Mouse (Mus musculus): ENCODE measurements around the gene Dnajc4. TPM values are rescaled to one million over a fixed set of nuclear protein-coding genes. Genes with fewer than 3 reads are reported as not detected.

Dnajc4 gene
- polyA plus RNA-seq, 1 experiment = 20.6 TPM

- Histone ChIP-seq H3K4me3 (replicated peaks) (peak overlapping the region; percentile 98), H3K27me3 (replicated peaks) (peaks cover 6% of the 10 kb centered on the region), H3K4me1 (peaks cover 56% of the 10 kb centered on the region), H3K9me3 (no peaks in the 10 kb centered on the region), H3K36me3 (replicated peaks; ENCODE audit: low read length) (peaks cover 43% of the 10 kb centered on the region)
- TF ChIP-seq GATA1 (IDR thresholded peaks at IDR 0.05; ENCODE audit: borderline replicate concordance, low read length) (no peak), FLI1 (IDR thresholded peaks at IDR 0.05; ENCODE audit: low read length) (no peak)
Measured at GRCm38 (mm10) chr19:6940396-6941351, 51.7 kb downstream of the Dnajc4 start.

GRCm38 (mm10) chr19:6939106-6940002 is 53.0 kb downstream of the Dnajc4 start:
- H3K36me3 ChIP-seq (replicated peaks; ENCODE audit: low read length) = peaks cover 35% of the 10 kb centered on the region
- H3K4me1 ChIP-seq = peaks cover 49% of the 10 kb centered on the region
- TF ChIP-seq FLI1 (IDR thresholded peaks at IDR 0.05; ENCODE audit: low read length) (no peak), GATA1 (IDR thresholded peaks at IDR 0.05; ENCODE audit: borderline replicate concordance, low read length) (no peak)
- H3K9me3 ChIP-seq = no peaks in the 10 kb centered on the region
- H3K27me3 ChIP-seq (replicated peaks) = peaks cover 18% of the 10 kb centered on the region
- H3K4me3 ChIP-seq (replicated peaks) = peak overlapping the region; percentile 50

Other genes with a start within 250 kb of the Dnajc4 start
- 32.8 and 44.2 TPM in 2 replicates for gene Rps6ka4, start 151.9 kb downstream of the Dnajc4 start, polyA plus RNA-seq (2012; ENCODE audit: insufficient read depth, low replicate concordance)
- gene Ccdc88b, start 134.4 kb downstream of the Dnajc4 start, polyA plus RNA-seq (2012; ENCODE audit: insufficient read depth, low replicate concordance) = 22.9 and 55.2 TPM in 2 replicates
- 107 and 147 TPM in 2 replicates for gene Trmt112, start 82.9 kb downstream of the Dnajc4 start, polyA plus RNA-seq (2012; ENCODE audit: insufficient read depth, low replicate concordance)
- 209 and 955 TPM in 2 replicates for gene Prdx5, start 82.5 kb downstream of the Dnajc4 start, polyA plus RNA-seq (2012; ENCODE audit: insufficient read depth, low replicate concordance)
- gene Esrra, start 70.8 kb downstream of the Dnajc4 start, polyA plus RNA-seq (2012; ENCODE audit: insufficient read depth, low replicate concordance) = 56.1 and 76.3 TPM in 2 replicates
- gene Catsperz, start 67.2 kb downstream of the Dnajc4 start, polyA plus RNA-seq (2012; ENCODE audit: insufficient read depth, low replicate concordance) = 0.83 TPM in 1 of 2 replicates, not detected in the other
- gene Kcnk4, start 58.1 kb downstream of the Dnajc4 start, polyA plus RNA-seq (2012; ENCODE audit: insufficient read depth, low replicate concordance) = 0.08 TPM in 1 of 2 replicates, not detected in the other
- 108 and 197 TPM in 2 replicates for gene Bad, start 50.7 kb downstream of the Dnajc4 start, polyA plus RNA-seq (2012; ENCODE audit: insufficient read depth, low replicate concordance)
- gene Gpr137, start 50.1 kb downstream of the Dnajc4 start, polyA plus RNA-seq (2012; ENCODE audit: insufficient read depth, low replicate concordance) = 112 and 118 TPM in 2 replicates
- gene Ppp1r14b, start 17.6 kb downstream of the Dnajc4 start, polyA plus RNA-seq (2012; ENCODE audit: insufficient read depth, low replicate concordance) = 310 and 626 TPM in 2 replicates
- 39.2 and 49.3 TPM in 2 replicates for gene Plcb3, start 16.1 kb downstream of the Dnajc4 start, polyA plus RNA-seq (2012; ENCODE audit: insufficient read depth, low replicate concordance)
- gene Fkbp2, start 12.1 kb downstream of the Dnajc4 start, polyA plus RNA-seq (2012; ENCODE audit: insufficient read depth, low replicate concordance) = 154 and 460 TPM in 2 replicates
- 68.5 and 73.8 TPM in 2 replicates for gene Vegfb, start 4.9 kb downstream of the Dnajc4 start, polyA plus RNA-seq (2012; ENCODE audit: insufficient read depth, low replicate concordance)
- gene Nudt22, start 3.5 kb upstream of the Dnajc4 start, polyA plus RNA-seq (2012; ENCODE audit: insufficient read depth, low replicate concordance) = 6.7 and 9.1 TPM in 2 replicates
- 0.57 TPM in 1 of 2 replicates, not detected in the other for gene Trpt1, start 3.6 kb upstream of the Dnajc4 start, polyA plus RNA-seq (2012; ENCODE audit: insufficient read depth, low replicate concordance)
- 5,058 and 7,219 TPM in 2 replicates for gene Fermt3, start 26.9 kb upstream of the Dnajc4 start, polyA plus RNA-seq (2012; ENCODE audit: insufficient read depth, low replicate concordance)
- 29.9 and 116 TPM in 2 replicates for gene Stip1, start 47.4 kb upstream of the Dnajc4 start, polyA plus RNA-seq (2012; ENCODE audit: insufficient read depth, low replicate concordance)
- gene Macrod1, start 64.2 kb upstream of the Dnajc4 start, polyA plus RNA-seq (2012; ENCODE audit: insufficient read depth, low replicate concordance) = 9.2 and 14.0 TPM in 2 replicates
- not detected in 2 replicates for gene Flrt1, start 113.2 kb upstream of the Dnajc4 start, polyA plus RNA-seq (2012; ENCODE audit: insufficient read depth, low replicate concordance)
- 111 and 112 TPM in 2 replicates for gene Otub1, start 213.7 kb upstream of the Dnajc4 start, polyA plus RNA-seq (2012; ENCODE audit: insufficient read depth, low replicate concordance)
- 446 and 491 TPM in 2 replicates for gene Cox8a, start 225.0 kb upstream of the Dnajc4 start, polyA plus RNA-seq (2012; ENCODE audit: insufficient read depth, low replicate concordance)
- gene Naa40, start 248.6 kb upstream of the Dnajc4 start, polyA plus RNA-seq (2012; ENCODE audit: insufficient read depth, low replicate concordance) = 14.4 and 15.8 TPM in 2 replicates

Measured in megakaryocyte, embryonic 14.5 days (primary cell).